Mouse (Mus musculus) kidney, postnatal 36 days (tissue): Measurements from ENCODE around the gene Ifngr1.

Experiments used
- DNase-seq, 2 experiments: peaks; one replicate each; pipeline ENCODE4 v3.0.0; 2021 to 2022; ENCODE audit warnings: mixed read lengths in 2 of 2

The Ifngr1 gene

DNA sequence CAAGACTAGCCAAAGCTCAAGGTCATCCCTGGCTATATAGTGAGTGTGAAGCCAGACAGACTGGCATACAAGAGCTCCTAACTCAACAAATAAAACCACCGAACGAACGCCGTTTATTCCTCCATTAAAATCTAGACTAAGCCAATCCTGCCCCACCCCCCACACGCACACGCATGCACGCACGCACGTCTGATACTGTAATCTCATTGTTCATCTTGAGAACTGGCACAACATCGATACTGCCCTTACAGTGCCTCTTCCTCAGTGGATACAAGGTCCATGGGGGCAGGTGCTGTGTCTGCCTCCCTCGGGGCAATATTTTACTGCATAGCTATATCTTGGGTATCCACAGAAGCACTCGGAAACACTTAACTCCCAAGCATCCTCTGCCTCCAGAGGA lies 2.1 kb upstream of the Ifngr1 start:
- DNase-seq = no peak

DNA sequence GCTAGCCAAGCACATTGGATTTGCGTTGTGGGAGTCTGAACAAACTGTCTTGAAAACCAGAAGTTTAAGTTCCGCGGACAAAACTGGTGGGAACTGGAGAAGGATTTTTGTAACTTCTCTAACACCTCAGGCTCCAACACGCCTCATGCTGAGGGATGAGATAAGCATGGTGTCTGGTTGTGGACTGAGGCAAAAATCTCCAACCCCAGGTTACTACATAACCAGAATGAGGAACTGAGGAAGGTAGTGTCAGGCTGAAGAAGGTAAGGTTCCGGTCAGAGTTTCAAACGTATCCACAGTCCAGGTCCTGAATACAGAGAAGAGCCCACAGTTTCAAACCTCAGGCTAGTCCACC lies 486 bp upstream of the Ifngr1 start:
- no peak for DNase-seq

DNA sequence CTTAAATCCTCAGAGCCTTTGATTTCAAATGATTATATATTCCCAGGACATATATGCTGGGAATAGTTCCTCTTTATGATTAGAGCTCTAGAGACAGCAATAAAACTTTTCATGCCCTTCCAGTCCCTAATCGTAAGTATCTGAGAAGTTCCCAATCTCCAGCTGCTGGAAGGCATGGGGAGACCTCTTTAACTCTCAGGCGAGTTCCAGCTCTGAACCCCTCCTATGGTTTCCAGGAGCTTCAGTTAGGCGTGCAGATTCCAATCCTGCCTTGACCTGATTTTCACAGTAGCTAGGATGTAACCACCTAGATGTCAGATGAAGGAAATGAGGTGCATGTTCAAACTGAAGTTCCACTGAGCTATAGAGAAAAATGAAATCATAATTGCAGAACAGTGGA lies 807 bp downstream of the Ifngr1 start:
- no peak for DNase-seq

DNA sequence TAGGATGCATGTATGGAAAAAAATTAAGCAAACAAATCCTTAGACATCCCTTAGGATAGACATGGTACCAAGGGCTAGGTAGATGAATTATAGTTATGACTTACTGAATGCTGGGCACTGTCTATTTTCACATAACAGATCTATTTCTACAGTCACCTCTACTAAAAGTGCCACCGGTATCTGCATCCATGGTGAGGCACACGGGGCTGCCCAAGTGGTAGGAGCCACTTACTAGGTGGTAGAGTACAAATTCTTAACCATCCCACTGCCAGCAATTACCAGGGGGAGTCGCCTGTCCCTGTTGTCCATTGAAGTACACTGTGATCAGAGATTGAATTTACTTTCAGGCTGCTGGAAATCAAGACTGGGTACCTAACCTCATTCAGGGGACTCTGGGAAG lies 1.5 kb downstream of the Ifngr1 start:
- no peak for DNase-seq

DNA sequence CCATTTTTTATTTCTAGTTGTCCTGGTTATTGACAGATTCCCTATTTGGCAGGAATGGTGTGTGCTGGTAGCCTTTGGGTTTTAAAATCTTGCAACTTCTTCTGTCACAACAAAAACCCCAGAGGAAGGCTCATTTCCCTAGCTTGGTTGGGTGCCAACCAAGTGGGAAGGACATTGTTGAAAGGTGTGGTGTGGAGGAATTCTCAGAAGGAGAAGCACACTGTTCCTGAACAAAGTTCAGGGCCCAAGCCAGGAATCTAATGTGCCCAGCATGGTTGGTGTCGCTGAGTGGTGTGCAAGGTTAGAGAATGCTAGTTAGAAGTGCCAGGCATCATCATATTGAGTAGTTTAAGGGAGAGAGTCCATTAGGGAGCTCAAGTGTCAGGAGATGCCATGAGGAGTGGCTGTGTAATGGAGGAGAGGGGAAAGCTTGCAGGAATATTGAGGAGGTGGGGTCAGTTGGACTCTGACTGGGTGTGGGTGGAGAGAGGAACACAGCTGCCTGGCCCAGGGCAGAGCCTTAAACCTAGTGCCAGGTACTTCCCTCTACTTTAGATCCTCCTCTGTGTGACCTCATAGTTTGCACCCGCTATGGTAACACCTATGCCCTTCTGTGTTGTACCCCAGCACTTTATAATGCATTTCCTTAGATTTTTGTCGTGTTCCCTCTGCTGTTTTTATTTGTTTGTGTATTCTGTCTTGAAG lies 2.6 kb downstream of the Ifngr1 start:
- DNase-seq = peak; percentile 43 to 68

DNA sequence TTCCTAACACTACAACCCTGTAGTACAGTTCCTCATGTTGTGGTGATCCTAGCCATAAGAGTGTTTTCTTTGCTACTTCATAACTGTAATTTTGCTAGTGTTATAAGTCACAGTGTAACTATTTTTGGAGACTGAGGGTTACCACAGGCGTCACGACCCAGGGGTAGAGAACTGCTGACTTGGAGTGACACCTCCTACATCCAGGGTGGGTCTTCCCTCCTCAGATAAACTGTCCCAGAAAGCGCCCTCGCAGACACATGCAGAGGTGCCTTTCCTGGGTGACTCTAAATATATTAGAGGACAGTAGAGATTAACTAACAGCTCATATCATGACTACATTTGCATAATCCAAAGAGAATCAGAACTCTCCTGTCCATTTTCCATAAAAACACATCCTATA lies 5.1 kb downstream of the Ifngr1 start:
- DNase-seq = no peak

DNA sequence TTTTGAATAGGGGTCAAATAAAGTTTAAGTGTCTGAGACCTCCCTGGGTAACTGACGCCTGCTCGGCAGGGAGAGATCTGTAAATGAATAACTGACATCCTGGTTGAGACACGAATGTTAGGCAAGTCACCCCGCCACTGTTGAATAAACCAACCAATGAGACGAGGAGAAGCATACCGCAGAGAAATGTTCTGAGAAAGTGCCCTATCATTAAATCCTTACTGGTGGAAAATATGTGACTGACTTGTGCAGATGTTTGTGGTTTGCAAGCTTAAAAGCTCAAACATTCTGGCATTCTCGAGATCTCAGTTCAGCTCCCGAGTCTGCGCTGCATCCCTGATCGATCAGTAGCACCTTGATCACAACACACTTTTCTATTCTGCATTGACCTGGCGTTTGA lies 6.3 kb downstream of the Ifngr1 start:
- DNase-seq = peak in 1 of 2 experiments; percentile 28

DNA sequence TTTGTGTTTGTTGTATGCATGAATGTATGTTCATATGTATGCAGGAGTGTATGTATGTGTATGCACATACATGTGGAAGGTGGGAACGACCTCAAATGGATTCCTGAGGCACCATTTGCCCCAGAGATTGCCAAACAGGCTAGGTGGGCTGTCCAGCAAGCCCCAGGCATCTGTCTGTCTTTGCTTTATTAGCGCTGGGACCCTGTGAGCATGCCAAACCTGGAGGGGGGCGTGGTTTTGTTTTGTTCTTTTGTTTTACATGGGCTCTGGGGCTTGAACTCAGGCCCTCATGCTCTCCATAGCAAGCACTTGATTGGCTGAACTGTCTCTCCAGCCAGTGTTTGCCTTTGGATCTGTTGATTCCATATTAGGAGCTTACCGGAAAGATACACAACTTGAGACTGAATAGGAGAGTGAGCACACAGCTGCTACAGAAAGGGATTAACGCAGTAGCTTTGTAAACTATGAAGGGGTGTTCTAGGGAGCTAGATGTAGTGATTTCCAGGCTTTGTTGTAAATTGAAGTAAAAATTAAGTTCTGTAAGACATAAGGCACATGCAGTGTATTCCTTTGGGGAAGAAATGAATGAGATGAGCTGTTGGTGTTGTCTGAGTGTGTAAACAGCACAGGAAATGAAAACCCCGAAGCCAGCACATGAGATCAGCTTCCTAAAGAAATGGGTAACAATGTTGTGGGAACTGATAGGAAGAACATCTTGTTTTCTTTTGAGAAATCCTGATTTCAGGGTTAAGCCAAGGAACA lies 7.8 kb downstream of the Ifngr1 start:
- DNase-seq = no peak

DNA sequence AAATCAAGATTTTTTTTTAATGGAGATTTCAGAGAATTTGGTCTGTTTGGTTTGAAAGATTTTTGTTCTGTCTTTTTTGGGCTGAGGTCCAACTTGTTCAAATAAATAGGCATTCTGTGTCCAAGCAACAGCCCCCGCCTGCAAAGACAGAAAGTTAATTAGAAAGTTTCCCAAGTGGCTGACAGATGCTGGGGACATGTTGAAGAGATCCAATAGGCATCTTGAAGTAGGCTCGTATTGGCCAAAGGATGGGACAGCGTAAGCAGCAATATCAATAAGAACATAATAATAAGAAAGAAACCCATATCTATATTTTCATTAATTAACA lies 8.3 kb downstream of the Ifngr1 start:
- no peak for DNase-seq

DNA sequence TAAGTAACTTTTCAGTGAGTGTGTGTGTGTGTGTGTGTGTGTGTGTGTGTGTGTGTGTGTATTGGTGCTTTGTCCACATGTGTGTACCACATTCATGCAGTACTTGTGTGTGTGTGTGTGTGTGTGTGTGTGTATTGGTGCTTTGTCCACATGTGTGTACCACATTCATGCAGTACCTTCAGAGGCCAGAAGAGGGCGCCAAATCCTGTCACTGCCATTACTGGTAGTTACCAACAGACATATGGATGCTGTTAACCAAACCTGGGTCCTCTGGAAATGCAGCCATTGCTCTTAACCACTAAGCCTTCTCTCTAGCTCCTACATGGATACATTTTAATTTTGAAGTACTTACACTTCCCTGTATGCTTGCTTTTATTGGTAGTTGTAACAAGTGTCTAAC lies 9.8 kb downstream of the Ifngr1 start:
- peak; percentile 21 to 74 for DNase-seq

DNA sequence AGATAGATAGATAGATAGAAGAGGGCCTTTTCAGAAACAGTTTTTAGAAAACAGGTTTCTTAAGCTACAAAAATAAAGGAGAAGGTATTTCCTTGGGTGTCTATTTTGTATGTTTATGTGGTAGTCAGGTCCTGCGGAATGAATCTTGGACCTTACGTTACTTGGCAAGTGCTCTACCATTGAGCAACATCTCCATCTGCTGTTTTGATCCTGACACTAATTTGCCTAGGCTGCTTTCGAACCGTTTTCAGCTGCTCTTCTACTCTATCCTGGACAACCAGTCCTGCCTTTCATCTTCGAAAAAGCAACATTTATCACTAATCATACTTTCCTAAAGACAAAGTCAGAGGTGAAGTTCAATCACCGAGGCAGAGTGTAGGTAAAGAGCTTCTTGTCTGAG lies 11.5 kb downstream of the Ifngr1 start:
- no peak for DNase-seq

DNA sequence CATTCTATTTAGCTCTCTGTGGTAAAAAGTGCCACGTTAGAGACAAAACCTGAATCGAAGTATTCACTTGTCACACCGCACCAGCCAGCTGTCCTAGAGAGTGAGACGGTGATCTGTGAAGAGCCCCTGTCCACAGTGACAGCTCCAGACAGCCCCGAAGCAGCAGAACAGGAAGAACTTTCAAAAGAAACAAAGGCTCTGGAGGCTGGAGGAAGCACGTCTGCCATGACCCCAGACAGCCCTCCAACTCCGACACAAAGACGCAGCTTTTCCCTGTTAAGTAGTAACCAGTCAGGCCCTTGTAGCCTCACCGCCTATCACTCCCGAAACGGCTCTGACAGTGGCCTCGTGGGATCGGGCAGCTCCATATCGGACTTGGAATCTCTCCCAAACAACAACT lies 17.4 kb downstream of the Ifngr1 start:
- DNase-seq = no peak

DNA sequence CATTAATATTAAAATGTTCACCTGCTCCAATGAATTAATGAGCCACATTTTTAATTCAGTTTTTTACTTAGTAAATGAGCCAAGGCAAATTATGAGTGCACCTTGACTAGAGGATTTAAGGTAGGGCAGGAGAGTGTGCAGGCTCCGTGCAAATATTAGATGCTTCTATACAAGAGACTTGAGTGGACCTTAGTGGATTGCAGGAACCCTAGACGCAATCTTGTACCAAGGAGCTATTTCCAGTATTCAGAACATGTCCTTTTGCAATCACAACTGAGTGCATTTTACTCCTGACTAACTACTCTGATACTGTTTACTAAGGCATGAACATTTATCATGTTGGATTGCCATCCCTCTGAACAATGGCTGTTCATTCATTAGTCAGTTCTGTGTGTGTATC lies 19.9 kb downstream of the Ifngr1 start:
- no peak for DNase-seq

DNA sequence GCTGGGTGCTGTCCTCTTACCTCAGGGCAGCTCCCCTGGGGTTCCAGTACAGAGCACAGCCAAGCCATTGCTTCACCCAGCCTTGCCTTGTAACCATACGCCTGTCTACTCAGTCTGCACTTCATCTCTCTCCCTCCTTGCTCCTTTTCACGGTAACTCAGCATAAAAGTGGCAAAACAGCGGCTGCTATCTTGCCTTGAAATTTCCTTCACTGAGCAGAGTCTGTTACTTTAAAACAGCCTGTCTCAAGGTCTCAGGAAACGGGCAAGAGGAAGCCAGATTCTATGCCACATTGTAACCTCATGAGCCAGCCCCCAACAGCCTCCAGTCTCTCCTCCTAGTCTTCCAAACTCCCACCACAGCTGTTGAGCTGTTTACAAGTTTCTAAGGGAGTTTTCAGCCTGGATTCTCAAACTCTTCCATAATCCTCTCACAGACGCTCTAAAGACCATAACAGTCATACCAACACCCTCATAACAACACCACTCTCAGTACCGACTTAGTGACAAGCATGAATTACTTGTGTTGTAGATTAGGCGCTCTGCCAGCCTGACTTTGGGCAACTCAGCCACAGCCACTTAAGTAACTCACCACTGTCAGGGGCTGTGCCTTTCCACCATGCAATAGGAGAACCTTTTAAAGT lies 21.5 kb downstream of the Ifngr1 start:
- DNase-seq = peak in 1 of 2 experiments; percentile 27

DNA sequence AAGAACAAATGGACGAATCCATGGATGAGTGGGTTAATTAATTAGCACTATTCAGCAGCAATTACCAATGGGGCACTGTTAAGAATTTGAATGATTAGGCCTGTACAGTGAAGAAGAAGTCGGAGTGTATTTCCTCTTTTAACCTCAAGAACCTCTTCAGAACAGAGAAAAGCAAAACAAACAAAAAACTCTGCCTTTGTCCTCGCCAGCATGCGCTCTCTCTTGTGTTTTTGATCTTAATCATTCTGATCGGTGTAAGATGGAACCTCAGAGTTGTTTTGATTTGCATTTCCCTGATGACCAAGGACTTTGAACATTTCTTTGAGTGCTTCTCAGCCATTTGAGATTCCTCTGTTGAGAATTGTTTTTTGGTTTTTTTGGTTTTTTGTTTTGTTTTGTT lies 28.0 kb downstream of the Ifngr1 start:
- DNase-seq = no peak

DNA sequence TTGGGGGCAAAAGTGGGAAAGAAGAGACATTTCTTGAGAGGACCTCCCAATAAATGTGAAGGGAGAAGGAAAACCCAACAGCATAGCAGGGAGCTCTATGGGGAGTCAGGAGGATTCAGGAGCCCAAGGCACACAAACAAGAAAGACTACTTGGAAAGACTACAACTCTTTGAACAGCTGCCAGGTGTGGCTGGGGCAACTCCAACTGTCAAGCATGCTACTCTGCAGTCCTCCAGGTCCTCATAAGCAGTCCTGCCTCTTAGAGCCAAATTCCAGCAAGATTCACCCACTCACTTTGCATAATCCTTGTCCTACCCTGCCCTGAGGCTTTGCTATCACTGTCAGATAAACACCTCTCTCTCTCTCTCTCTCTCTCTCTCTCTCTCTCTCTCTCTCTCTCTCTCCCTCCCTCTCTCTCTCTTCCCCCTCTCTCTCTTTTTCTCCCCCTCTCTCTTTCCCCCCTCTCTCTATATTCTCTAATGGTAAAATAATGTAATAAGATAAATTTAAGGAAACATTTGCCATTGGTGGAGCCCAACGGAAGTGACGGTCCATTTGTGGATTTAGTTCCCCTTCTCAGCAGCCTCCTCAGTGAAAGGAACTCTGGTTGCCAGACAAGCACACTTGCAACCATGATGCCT lies 29.8 kb downstream of the Ifngr1 start, which contains the start of gene Il22ra2:
Gene Il22ra2 (plus strand): TSS at position 591 of the 641 bp plus-strand sequence.
- no peak for DNase-seq

DNA sequence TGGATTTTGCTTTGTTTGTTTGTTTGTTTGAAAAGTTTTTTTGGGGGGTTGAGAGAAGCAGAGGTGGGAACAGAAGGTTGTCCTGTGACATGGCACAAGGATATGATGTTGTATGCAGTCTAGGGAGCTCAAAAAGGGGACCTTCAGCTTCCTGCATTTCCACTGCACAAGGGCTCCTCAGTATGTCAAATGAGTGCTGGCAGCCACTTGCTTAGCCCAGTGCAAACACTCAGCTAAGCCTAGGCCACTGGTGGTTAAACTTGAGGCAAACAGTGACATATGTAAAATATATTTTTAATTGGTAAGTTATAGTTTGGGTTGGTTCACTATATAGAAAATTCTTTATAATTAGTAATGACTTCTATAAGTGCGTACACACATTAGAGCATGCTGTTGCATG lies 32.9 kb downstream of the Ifngr1 start:
- no peak for DNase-seq

DNA sequence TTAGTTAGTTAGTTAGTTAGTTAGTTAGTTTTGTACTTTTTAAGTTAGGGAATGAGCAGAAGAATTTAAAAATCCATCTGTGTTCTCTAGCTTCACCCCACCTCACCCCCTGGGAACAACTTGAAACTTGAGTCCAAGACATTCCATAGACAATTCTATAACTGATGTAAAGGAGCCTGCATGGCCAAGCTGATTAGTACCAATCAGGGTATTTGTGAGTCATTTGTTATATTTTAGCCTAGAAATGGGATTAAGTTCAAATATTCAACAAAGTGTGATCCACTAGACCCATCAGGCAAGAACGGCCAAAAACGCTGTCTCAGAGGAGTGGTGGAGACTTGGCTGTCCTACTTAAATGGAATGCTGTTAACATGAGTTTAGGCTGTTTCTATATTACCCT lies 35.6 kb downstream of the Ifngr1 start:
- DNase-seq = no peak

DNA sequence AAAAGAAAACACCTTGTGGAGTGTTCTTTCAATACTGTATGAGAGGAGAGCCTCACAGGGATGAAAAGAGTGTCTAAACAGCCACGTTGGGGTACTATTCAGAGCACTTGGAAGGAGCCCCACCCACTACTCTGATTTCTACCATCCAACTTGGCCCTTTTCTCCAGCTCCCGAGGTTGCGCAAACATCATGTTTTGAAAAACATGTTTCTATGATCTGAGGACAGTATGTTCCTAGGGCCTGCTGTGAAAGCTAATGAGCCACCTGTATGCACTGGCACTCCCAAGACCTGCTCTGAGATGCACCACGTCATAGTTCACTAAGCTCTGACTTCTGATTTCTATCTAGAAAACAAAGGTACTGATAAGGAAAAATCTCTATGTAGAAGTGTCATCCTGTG lies 36.0 kb downstream of the Ifngr1 start:
- no peak for DNase-seq

DNA sequence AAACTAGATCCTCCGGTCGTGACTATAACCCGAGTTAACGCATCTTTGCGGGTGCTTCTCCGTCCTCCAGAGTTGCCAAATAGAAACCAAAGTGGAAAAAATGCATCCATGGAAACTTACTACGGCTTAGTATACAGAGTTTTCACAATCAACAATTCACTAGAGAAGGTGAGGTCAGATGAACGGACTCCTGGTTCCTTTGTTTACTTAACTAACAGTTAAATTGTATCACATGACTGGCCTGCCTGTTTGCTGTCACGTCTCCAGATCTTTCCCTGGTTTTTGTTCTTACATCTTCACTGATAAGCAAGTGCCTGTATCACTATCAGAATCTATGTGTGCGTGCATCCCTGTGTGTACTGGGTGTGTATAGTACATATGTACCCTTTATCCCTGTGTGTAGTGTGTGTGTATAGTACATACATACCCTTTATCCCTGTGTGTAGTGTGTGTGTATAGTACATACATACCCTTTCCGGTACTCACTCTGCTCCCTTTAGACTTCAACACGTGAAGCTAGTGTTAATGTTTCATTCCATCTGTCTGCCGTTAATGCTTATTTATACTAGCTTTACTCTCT lies 40.0 kb downstream of the Ifngr1 start:
- no peak for DNase-seq

DNA sequence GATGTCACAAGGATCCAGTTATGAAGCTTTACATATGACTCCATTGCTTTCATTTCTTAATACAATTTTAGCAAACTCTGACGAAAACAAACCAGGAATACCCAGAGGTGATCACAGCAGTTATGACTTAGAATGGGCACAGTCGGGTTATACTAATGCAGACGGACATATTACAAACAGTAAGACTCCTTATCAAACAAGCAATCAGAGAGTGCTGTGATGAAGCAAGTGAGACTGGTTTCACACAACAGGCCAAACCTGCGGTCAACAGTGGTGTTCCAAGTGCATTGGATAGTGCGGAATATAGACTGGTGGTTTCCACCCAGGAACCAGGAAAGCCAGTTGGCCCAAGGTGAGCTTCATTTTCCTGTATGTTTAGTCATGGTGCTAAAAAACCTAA lies 47.1 kb downstream of the Ifngr1 start:
- no peak for DNase-seq

DNA sequence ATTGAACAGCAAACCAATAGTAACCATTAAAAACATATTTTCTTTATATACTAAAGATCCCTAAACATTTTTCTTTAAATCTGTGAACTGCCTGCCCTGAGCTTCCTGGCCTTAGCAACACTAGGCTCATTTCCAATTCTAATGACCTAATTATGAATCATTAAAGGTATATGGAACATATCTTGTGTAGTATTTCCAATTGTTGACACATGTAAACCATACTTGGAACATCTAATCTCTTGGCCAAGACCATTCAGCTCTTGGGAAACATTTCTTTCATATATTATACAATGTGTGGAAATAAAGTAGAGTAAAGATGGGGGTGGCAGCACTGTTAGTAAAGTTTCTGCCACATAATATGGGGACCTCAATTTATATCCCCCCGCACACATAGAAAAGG lies 47.9 kb downstream of the Ifngr1 start:
- DNase-seq = no peak

DNA sequence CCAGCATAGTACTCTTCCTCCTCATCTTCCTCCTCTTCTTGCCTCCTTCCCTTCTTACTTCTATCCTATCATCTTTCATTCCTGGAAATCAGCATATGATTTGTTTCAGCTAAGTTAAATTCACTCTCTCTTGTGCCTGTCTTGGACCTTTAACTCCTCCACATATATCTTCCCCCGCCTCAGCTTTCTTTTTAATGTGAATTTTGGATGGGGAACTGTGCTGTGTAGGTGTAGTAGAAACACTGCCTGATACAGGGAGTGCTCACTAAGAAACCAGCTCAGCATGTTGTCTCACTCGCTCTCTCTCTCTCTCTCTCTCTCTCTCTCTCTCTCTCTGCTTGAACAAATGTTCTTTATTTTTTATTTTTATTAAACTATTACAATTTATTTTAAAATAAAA lies 53.4 kb downstream of the Ifngr1 start:
- DNase-seq = no peak
